22 mouse cellular contexts compared by ENCODE assay signal in the genomic region with DNA sequence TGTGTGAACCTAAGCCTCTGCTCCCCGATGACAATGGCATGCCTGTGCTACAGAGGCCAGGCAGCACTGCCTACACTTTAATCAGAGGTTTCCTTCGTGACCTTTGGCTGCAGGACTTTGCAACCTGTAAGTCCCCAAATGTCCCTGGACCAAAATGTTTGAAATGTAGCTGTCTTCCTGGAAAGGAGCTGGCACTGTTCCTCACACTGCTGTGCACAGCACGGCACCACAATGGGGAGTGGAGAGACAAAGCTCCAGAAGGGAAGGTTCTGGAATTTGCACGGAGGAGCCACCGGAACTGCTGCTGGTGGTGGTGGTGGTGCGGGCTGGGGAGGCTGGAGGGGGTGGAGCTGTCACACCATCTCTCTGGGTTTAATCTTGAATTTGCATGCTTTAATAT. TPM values are rescaled to one million over a fixed set of nuclear protein-coding genes. Genes with fewer than 3 reads are reported as not detected.
A peak's percentile ranks its signal among the peaks of the same experiment; 100 is the strongest.
DNase-seq lines count a peak whose midpoint lies in the region; ATAC-seq and TF ChIP-seq lines count a peak whose summit lies in the region.
"Had no signal": no experiment of that assay in that cellular context is flagged by ENCODE, and none has a peak within 500 bp of the region (broad histone marks: within the 10 kb centered on the region; RNA-seq: fewer than 3 reads in every experiment).

No protein-coding gene starts in this region.

- 0 out of 2 replicates have a peak overlapping the region, but pooled peaks have one; percentile 23 for H3K27ac ChIP-seq in hindbrain, embryonic 13.5 days
- no peak overlapping the region for H3K27ac ChIP-seq in hindbrain, embryonic 10.5 days
- 0 out of 2 replicates have a peak overlapping the region, but pooled peaks have one; percentile 45 for H3K27ac ChIP-seq in midbrain, embryonic 14.5 days (replicated peaks; ENCODE audit: low read depth, low read length)
- no peak overlapping the region for H3K27ac ChIP-seq in midbrain, embryonic 16.5 days (ENCODE audit: low read length)
- H3K27ac ChIP-seq in forebrain, postnatal 0 days (ENCODE audit: low read depth, low read length), result no peak overlapping the region
- H3K27ac ChIP-seq: embryonic facial prominence, embryonic 13.5 days; heart, adult 2 months; heart, embryonic 15.5 days had no signal

- intact Hi-C loops in left cerebral cortex, postnatal 25 days (cut with DNase I), result no loop called here

- no peak overlapping the region for H3K4me2 ChIP-seq in hindbrain, embryonic 13.5 days
- no peak overlapping the region for H3K4me2 ChIP-seq in midbrain, embryonic 14.5 days (ENCODE audit: low read length)
- no peak overlapping the region for H3K4me2 ChIP-seq in midbrain, embryonic 16.5 days (ENCODE audit: low read length)
- no peak overlapping the region for H3K4me2 ChIP-seq in forebrain, postnatal 0 days (ENCODE audit: low read depth)
- H3K4me2 ChIP-seq: embryonic facial prominence, embryonic 13.5 days; heart, embryonic 11.5 days; heart, embryonic 15.5 days had no signal

- no peak overlapping the region for H3K4me3 ChIP-seq in hindbrain, embryonic 13.5 days
- H3K4me3 ChIP-seq in hindbrain, embryonic 10.5 days, result no peak overlapping the region
- no peak overlapping the region for H3K4me3 ChIP-seq in midbrain, embryonic 14.5 days (replicated peaks; ENCODE audit: low read depth, low read length)
- no peak overlapping the region for H3K4me3 ChIP-seq in midbrain, embryonic 16.5 days (ENCODE audit: low read depth, low read length)
- H3K4me3 ChIP-seq in forebrain, postnatal 0 days (ENCODE audit: low read depth, low read length), result no peak overlapping the region
- H3K4me3 ChIP-seq: embryonic facial prominence, embryonic 13.5 days; heart, adult 2 months; heart, embryonic 15.5 days had no signal

- no peak for TF ChIP-seq CTCF in forebrain, postnatal 0 days (IDR thresholded peaks at IDR 0.05; ENCODE audit: low read depth)

- WGBS in hindbrain, embryonic 13.5 days, result 66% methylated on average over 6 of the region's 6 CpGs
- 77% methylated on average over 6 of the region's 6 CpGs for WGBS in hindbrain, embryonic 10.5 days
- whole genome bisulfite sequencing in midbrain, embryonic 14.5 days, result 75% methylated on average over 6 of the region's 6 CpGs
- WGBS in midbrain, embryonic 16.5 days, result 60% methylated on average over 6 of the region's 6 CpGs
- WGBS in forebrain, postnatal 0 days, result 52% methylated on average over 6 of the region's 6 CpGs

- peak; percentile 37 to 38 for DNase-seq in cerebellum, postnatal 10 days
- DNase-seq in cerebellum, postnatal 36 days, result no peak
- DNase-seq in hindbrain, embryonic 10.5 days (ENCODE audit: low spot score), result no peak
- DNase-seq in midbrain, embryonic 14.5 days, result no peak
- no peak for DNase-seq in forebrain, postnatal 0 days
- DNase-seq in left cerebral cortex, postnatal 25 days (ENCODE audit: low spot score in 2 of 2), result no peak
- DNase-seq: adrenal gland, postnatal 10 days; B cell, adult 2 months; cerebellum, adult 11 months; cerebellum, adult 8-10 months; cerebellum, postnatal 25 days; gastrocnemius, postnatal 14 days; heart, adult 2 months; heart, postnatal 14 days had no signal

- H3K9ac ChIP-seq in hindbrain, embryonic 13.5 days, result no peak overlapping the region
- no peak overlapping the region for H3K9ac ChIP-seq in midbrain, embryonic 14.5 days (replicated peaks; ENCODE audit: low read length)
- no peak overlapping the region for H3K9ac ChIP-seq in midbrain, embryonic 16.5 days (ENCODE audit: low read depth, low read length)
- no peak overlapping the region for H3K9ac ChIP-seq in forebrain, postnatal 0 days
- H3K9ac ChIP-seq: embryonic facial prominence, embryonic 13.5 days; heart, embryonic 15.5 days had no signal

- H3K36me3 ChIP-seq in hindbrain, embryonic 13.5 days, result no peaks in the 10 kb centered on the region
- peaks cover 7% of the 10 kb centered on the region for H3K36me3 ChIP-seq in hindbrain, embryonic 10.5 days
- 0 out of 2 replicates have a peak, but pooled peaks cover under 1% of the 10 kb centered on the region for H3K36me3 ChIP-seq in midbrain, embryonic 14.5 days (ENCODE audit: control insufficient read depth, insufficient read depth, low read length)
- H3K36me3 ChIP-seq in midbrain, embryonic 16.5 days (ENCODE audit: control insufficient read depth, insufficient read depth, low read length), result no peaks in the 10 kb centered on the region
- no peaks in the 10 kb centered on the region for H3K36me3 ChIP-seq in forebrain, postnatal 0 days (ENCODE audit: insufficient read depth)
- H3K36me3 ChIP-seq: embryonic facial prominence, embryonic 13.5 days; heart, embryonic 15.5 days had no signal

- H3K9me3 ChIP-seq in hindbrain, embryonic 13.5 days, result no peaks in the 10 kb centered on the region
- no peaks in the 10 kb centered on the region for H3K9me3 ChIP-seq in hindbrain, embryonic 10.5 days
- no peaks in the 10 kb centered on the region for H3K9me3 ChIP-seq in midbrain, embryonic 14.5 days (ENCODE audit: control insufficient read depth, low read length)
- no peaks in the 10 kb centered on the region for H3K9me3 ChIP-seq in midbrain, embryonic 16.5 days (replicated peaks; ENCODE audit: control insufficient read depth, low read length, poor library complexity, severe bottlenecking)
- H3K9me3 ChIP-seq in forebrain, postnatal 0 days (ENCODE audit: low read length), result no peaks in the 10 kb centered on the region
- H3K9me3 ChIP-seq: embryonic facial prominence, embryonic 13.5 days; G1E; heart, embryonic 15.5 days had no signal

- peaks cover 31% of the 10 kb centered on the region for H3K4me1 ChIP-seq in hindbrain, embryonic 13.5 days (replicated peaks)
- H3K4me1 ChIP-seq in hindbrain, embryonic 10.5 days (replicated peaks), result peaks cover 23% of the 10 kb centered on the region
- no peaks in the 10 kb centered on the region for H3K4me1 ChIP-seq in midbrain, embryonic 14.5 days (ENCODE audit: control insufficient read depth, insufficient read depth, low read length)
- peaks cover 2% of the 10 kb centered on the region; the same call in 1 of the 2 replicates for H3K4me1 ChIP-seq in midbrain, embryonic 16.5 days (ENCODE audit: control insufficient read depth, insufficient read depth, low read length)
- H3K4me1 ChIP-seq in forebrain, postnatal 0 days (ENCODE audit: insufficient read depth), result no peaks in the 10 kb centered on the region
- H3K4me1 ChIP-seq: embryonic facial prominence, embryonic 13.5 days had no signal

- no peak for ATAC-seq in hindbrain, embryonic 13.5 days (ENCODE audit: low FRiP score)
- no peak for ATAC-seq in midbrain, embryonic 14.5 days (ENCODE audit: low FRiP score, low TSS enrichment)
- ATAC-seq in midbrain, embryonic 16.5 days, result no peak
- peak; percentile 47; the same call in 1 of the 2 replicates for ATAC-seq in forebrain, postnatal 0 days
- ATAC-seq: CD4-positive, CD25-positive, alpha-beta regulatory T cell, adult 4 months; hindbrain, embryonic 16.5 days had no signal

- H3K27me3 ChIP-seq in hindbrain, embryonic 13.5 days, result no peaks in the 10 kb centered on the region
- no peaks in the 10 kb centered on the region for H3K27me3 ChIP-seq in hindbrain, embryonic 10.5 days (ENCODE audit: insufficient read depth, poor library complexity, severe bottlenecking)
- H3K27me3 ChIP-seq in midbrain, embryonic 14.5 days (ENCODE audit: control insufficient read depth, insufficient read depth, low read length), result no peaks in the 10 kb centered on the region
- no peaks in the 10 kb centered on the region for H3K27me3 ChIP-seq in midbrain, embryonic 16.5 days (ENCODE audit: control insufficient read depth, insufficient read depth, low read depth, low read length)
- no peaks in the 10 kb centered on the region for H3K27me3 ChIP-seq in forebrain, postnatal 0 days (ENCODE audit: insufficient read depth, low read length)
- H3K27me3 ChIP-seq: embryonic facial prominence, embryonic 13.5 days; heart, embryonic 15.5 days had no signal

RNA-seq across cellular contexts. Expression of gene Mmab, which starts 17.1 kb away (rescaled TPM):
- polyA plus RNA-seq in hindbrain, embryonic 13.5 days (2015; fragmentation: Nextera tagmentation; extraction: Ambion mirVana), result 23.6 and 25.7 TPM in 2 replicates
- 30.1 TPM in 2 replicates for polyA plus RNA-seq in hindbrain, embryonic 10.5 days (2016; fragmentation: Nextera tagmentation; extraction: Ambion mirVana)
- polyA plus RNA-seq in midbrain, embryonic 14.5 days (2014; fragmentation: Nextera tagmentation; extraction: Ambion mirVana), result 18.2 and 26.3 TPM in 2 replicates
- 35.9 and 38.7 TPM in 2 replicates for polyA plus RNA-seq in midbrain, embryonic 16.5 days (2015; fragmentation: Nextera tagmentation; extraction: Ambion mirVana)
- total RNA-seq in forebrain, postnatal 0 days (2014; rRNA removed), result 26.2 and 26.8 TPM in 2 replicates
- 22.7 and 28.6 TPM in 2 replicates for polyA plus RNA-seq in forebrain, postnatal 0 days (2015; fragmentation: Nextera tagmentation; extraction: Ambion mirVana)
- total RNA-seq in left cerebral cortex, postnatal 25 days (2021), result 10 to 100 TPM; 19.2 to 20.3 TPM

RNA-seq across cellular contexts. Expression of gene Mvk, which starts 17.3 kb away (rescaled TPM):
- polyA plus RNA-seq in hindbrain, embryonic 13.5 days (2015; fragmentation: Nextera tagmentation; extraction: Ambion mirVana), result 50.0 and 54.0 TPM in 2 replicates
- polyA plus RNA-seq in hindbrain, embryonic 10.5 days (2016; fragmentation: Nextera tagmentation; extraction: Ambion mirVana), result 60.9 and 66.6 TPM in 2 replicates
- 58.7 and 72.0 TPM in 2 replicates for polyA plus RNA-seq in midbrain, embryonic 14.5 days (2014; fragmentation: Nextera tagmentation; extraction: Ambion mirVana)
- polyA plus RNA-seq in midbrain, embryonic 16.5 days (2015; fragmentation: Nextera tagmentation; extraction: Ambion mirVana), result 72.6 and 77.0 TPM in 2 replicates
- 99.3 and 112 TPM in 2 replicates for total RNA-seq in forebrain, postnatal 0 days (2014; rRNA removed)
- polyA plus RNA-seq in forebrain, postnatal 0 days (2015; fragmentation: Nextera tagmentation; extraction: Ambion mirVana), result 59.0 and 65.7 TPM in 2 replicates
- total RNA-seq in left cerebral cortex, postnatal 25 days (2021), result 10 to 100 TPM; 28.0 to 29.0 TPM

RNA-seq across cellular contexts. Expression of gene Ube3b, which starts 46.3 kb away (rescaled TPM):
- 41.4 and 41.6 TPM in 2 replicates for polyA plus RNA-seq in hindbrain, embryonic 13.5 days (2015; fragmentation: Nextera tagmentation; extraction: Ambion mirVana)
- polyA plus RNA-seq in hindbrain, embryonic 10.5 days (2016; fragmentation: Nextera tagmentation; extraction: Ambion mirVana), result 52.5 and 56.2 TPM in 2 replicates
- polyA plus RNA-seq in midbrain, embryonic 14.5 days (2014; fragmentation: Nextera tagmentation; extraction: Ambion mirVana), result 42.7 and 49.2 TPM in 2 replicates
- polyA plus RNA-seq in midbrain, embryonic 16.5 days (2015; fragmentation: Nextera tagmentation; extraction: Ambion mirVana), result 35.6 and 39.0 TPM in 2 replicates
- total RNA-seq in forebrain, postnatal 0 days (2014; rRNA removed), result 45.1 and 46.8 TPM in 2 replicates
- 31.0 and 35.2 TPM in 2 replicates for polyA plus RNA-seq in forebrain, postnatal 0 days (2015; fragmentation: Nextera tagmentation; extraction: Ambion mirVana)
- 10 to 100 TPM; 74.7 to 88.0 TPM for total RNA-seq in left cerebral cortex, postnatal 25 days (2021)

RNA-seq across cellular contexts. Expression of gene Kctd10, which starts 46.4 kb away (rescaled TPM):
- polyA plus RNA-seq in hindbrain, embryonic 13.5 days (2015; fragmentation: Nextera tagmentation; extraction: Ambion mirVana), result 77.7 and 86.5 TPM in 2 replicates
- polyA plus RNA-seq in hindbrain, embryonic 10.5 days (2016; fragmentation: Nextera tagmentation; extraction: Ambion mirVana), result 114 and 124 TPM in 2 replicates
- polyA plus RNA-seq in midbrain, embryonic 14.5 days (2014; fragmentation: Nextera tagmentation; extraction: Ambion mirVana), result 58.7 and 82.4 TPM in 2 replicates
- 70.3 and 82.3 TPM in 2 replicates for polyA plus RNA-seq in midbrain, embryonic 16.5 days (2015; fragmentation: Nextera tagmentation; extraction: Ambion mirVana)
- 61.6 and 63.0 TPM in 2 replicates for total RNA-seq in forebrain, postnatal 0 days (2014; rRNA removed)
- 69.7 and 74.1 TPM in 2 replicates for polyA plus RNA-seq in forebrain, postnatal 0 days (2015; fragmentation: Nextera tagmentation; extraction: Ambion mirVana)
- total RNA-seq in left cerebral cortex, postnatal 25 days (2021), result 10 to 100 TPM; 47.6 to 53.0 TPM

Comparison
In these comparisons a context has a peak if more than half of its experiments do, and no peak if none do; other contexts are left out.
1. DNase-seq: peak in cerebellum, postnatal 10 days (2 of 2); none in cerebellum, postnatal 36 days (0 of 2), hindbrain, embryonic 10.5 days (single experiment), midbrain, embryonic 14.5 days (single experiment), forebrain, postnatal 0 days (single experiment) and left cerebral cortex, postnatal 25 days (0 of 2).
2. H3K27ac ChIP-seq: peak in hindbrain, embryonic 13.5 days (single experiment) and midbrain, embryonic 14.5 days (single experiment); none in hindbrain, embryonic 10.5 days (single experiment), midbrain, embryonic 16.5 days (single experiment) and forebrain, postnatal 0 days (single experiment).